Mouse (Mus musculus) embryonic facial prominence, embryonic 15.5 days (tissue): Measurements from ENCODE around the gene Kitl. TPM values are rescaled to one million over a fixed set of nuclear protein-coding genes. Genes with fewer than 3 reads are reported as not detected.

ENCODE experiments used
- ATAC-seq: fragments of 200-750 bp; cut with Nextera tagmentation; 2 replicates; pipeline ENCODE4 v1.8.0; 2017; ENCODE audit warnings: low read depth, moderate TSS enrichment; ENCODE audit not compliant: insufficient number of reproducible peaks, low FRiP score, low TSS enrichment
- H3K27ac ChIP-seq: fragments of 300-500 bp; sonication (generic); replicated peaks from 2 replicates; pipeline ENCODE4 v1.5.1; 2015; ENCODE audit warnings: mild to moderate bottlenecking, inconsistent platforms
- H3K27me3 ChIP-seq: fragments of 300-500 bp; sonication (generic); 2 replicates; pipeline ENCODE4 v1.6.1; 2015; ENCODE audit warnings: inconsistent platforms
- H3K36me3 ChIP-seq: fragments of 300-500 bp; sonication (generic); 2 replicates; pipeline ENCODE4 v1.6.1; 2015; ENCODE audit warnings: mild to moderate bottlenecking, inconsistent platforms
- H3K4me1 ChIP-seq: fragments of 300-500 bp; sonication (generic); 2 replicates; pipeline ENCODE4 v1.6.1; 2015; ENCODE audit warnings: inconsistent platforms
- H3K4me2 ChIP-seq: fragments of 300-500 bp; sonication (generic); replicated peaks from 2 replicates; pipeline ENCODE4 v1.6.1; 2015; ENCODE audit warnings: mild to moderate bottlenecking, inconsistent platforms
- H3K4me3 ChIP-seq: fragments of 300-500 bp; sonication (generic); replicated peaks from 2 replicates; pipeline ENCODE4 v1.5.1; 2015; ENCODE audit warnings: mild to moderate bottlenecking, inconsistent platforms
- H3K9ac ChIP-seq: fragments of 300-500 bp; sonication (generic); 2 replicates; pipeline ENCODE4 v1.6.1; 2015; ENCODE audit warnings: inconsistent platforms
- H3K9me3 ChIP-seq: fragments of 300-500 bp; sonication (generic); replicated peaks from 2 replicates; pipeline ENCODE4 v1.6.1; 2016; ENCODE audit warnings: inconsistent platforms
- WGBS: fragments of 180-500 bp; shearing (Covaris S2); methylation state at CpG from one replicate; pipeline ENCODE4 v1.1.7; 2015; 5-methylcytosine and 5-hydroxymethylcytosine counted together
- polyA plus RNA-seq: library from polyadenylated mRNA; unstranded; fragments of >200 nt; fragmentation: Nextera tagmentation; extraction: Ambion mirVana; gene quantifications from 2 replicates; pipeline ENCODE4 v1.2.1, GENCODE M21; 2015

The Kitl gene
- polyA plus RNA-seq, 1 experiment from 2014 or later, result 23.2 TPM

DNA sequence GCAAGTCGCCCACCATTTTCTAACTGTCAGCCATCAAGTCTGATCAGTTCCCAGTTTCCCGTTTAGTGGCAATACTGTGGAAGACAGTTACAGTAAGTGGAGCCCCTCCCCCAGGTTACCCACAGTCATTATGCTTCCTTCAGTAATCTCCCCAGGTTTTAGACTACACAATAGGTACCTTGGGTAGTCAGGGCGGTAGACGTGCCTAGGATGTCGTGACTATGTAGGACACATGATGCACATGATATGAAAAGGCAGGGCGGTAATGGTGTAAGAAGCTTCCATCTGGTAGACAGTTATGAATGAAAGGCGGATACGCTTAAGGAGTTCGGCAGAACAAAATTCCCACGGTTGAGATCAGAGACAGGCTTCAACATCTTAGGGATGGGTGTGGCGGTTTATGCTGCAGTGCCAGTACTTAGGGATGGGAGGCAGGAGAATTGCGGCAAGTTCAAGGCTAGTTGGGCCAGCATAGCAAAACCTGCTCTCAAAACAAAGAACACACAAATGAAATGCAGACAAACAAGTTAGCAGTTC is 15.6 kb downstream of the Kitl start:
- H3K9me3 ChIP-seq, result no peaks in the 10 kb centered on the region
- H3K4me1 ChIP-seq, result peaks cover 13% of the 10 kb centered on the region
- no peak overlapping the region for H3K27ac ChIP-seq
- 49% methylated on average over 12 of the region's 12 CpGs for WGBS
- H3K27me3 ChIP-seq, result no peaks in the 10 kb centered on the region
- ATAC-seq, result no peak; the same call in 1 of the 2 replicates
- no peak overlapping the region for H3K9ac ChIP-seq
- H3K4me2 ChIP-seq, result peak overlapping the region; percentile 35
- no peak overlapping the region for H3K4me3 ChIP-seq
- H3K36me3 ChIP-seq, result no peaks in the 10 kb centered on the region

DNA sequence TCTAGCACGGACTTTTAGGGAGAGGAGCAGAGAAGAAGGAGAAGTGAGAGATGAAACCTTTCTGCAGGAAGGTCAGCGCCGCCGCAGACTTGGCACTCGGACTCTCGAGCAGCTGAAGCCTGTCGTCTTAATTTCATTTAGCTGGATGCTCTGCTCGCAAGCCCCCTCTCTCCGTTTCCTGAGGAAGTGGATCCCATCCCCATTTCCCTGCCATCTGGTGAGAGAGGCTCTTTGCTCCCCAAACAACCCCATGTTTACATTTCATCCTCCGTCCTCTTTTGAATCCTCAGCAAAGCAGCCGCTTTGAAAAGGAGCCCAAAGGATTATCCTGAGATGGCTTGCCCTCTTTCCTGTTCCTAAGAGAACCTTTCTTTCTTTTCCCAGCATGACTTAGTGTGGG is 16.2 kb downstream of the Kitl start:
- Histone ChIP-seq H3K27ac (no peak overlapping the region), H3K36me3 (no peaks in the 10 kb centered on the region), H3K4me3 (no peak overlapping the region; the same call in 1 of the 2 replicates), H3K9me3 (no peaks in the 10 kb centered on the region), H3K27me3 (no peaks in the 10 kb centered on the region), H3K9ac (no peak overlapping the region), H3K4me2 (peak overlapping the region; percentile 35), H3K4me1 (peaks cover 13% of the 10 kb centered on the region)
- ATAC-seq, result no peak
- 17% methylated on average over 11 of the region's 11 CpGs for WGBS

DNA sequence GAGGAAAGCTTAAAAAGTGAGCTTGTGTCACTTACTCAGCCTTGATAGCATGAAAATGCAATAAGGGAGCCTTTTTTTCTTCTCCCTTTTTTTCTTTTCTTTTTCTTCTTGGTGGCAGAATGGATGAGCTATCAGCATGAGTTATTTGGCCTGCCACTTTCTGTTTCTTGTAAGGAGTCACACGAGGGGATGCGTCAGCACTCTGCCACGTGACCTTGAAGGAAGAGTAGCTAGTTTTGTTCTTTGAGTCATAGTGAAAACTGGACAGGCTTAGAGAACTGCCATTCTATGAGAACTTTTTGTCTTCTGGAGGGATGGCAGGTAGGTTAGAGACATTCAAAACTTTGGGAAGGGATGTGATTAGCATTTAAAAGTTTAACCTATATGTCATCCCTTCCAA is 17.1 kb downstream of the Kitl start:
- H3K4me1 ChIP-seq, result peaks cover 13% of the 10 kb centered on the region
- H3K9ac ChIP-seq, result no peak overlapping the region
- 72% methylated on average over 3 of the region's 3 CpGs for WGBS
- no peak overlapping the region for H3K4me2 ChIP-seq
- no peak overlapping the region for H3K4me3 ChIP-seq
- ATAC-seq, result no peak
- H3K27me3 ChIP-seq, result no peaks in the 10 kb centered on the region
- H3K36me3 ChIP-seq, result no peaks in the 10 kb centered on the region
- H3K27ac ChIP-seq, result no peak overlapping the region
- H3K9me3 ChIP-seq, result no peaks in the 10 kb centered on the region

DNA sequence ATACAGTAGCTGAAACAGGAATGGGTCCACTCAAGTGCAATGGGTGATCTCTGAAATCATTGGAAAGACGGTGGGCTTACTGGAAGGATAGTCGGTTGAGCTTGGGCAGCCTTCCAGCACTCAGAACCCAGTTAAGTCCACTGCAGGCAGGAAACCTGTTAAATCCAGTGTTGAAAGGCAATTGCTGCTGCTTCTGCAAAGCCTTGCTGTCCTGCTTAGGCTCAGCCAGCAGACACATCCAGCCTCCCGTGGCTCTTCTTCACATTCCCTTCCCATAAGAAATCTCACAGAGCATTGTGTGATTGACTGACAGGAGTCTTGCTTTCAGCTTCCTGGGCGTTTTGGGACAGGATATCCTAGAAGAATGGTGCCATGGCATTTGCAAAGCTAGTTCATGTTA is 20.6 kb downstream of the Kitl start:
- 44% methylated on average over 4 of the region's 4 CpGs for WGBS
- Histone ChIP-seq H3K27me3 (no peaks in the 10 kb centered on the region), H3K4me2 (no peak overlapping the region), H3K4me1 (peaks cover 8% of the 10 kb centered on the region), H3K27ac (no peak overlapping the region), H3K9me3 (no peaks in the 10 kb centered on the region), H3K9ac (no peak overlapping the region), H3K36me3 (no peaks in the 10 kb centered on the region), H3K4me3 (no peak overlapping the region)
- no peak for ATAC-seq

DNA sequence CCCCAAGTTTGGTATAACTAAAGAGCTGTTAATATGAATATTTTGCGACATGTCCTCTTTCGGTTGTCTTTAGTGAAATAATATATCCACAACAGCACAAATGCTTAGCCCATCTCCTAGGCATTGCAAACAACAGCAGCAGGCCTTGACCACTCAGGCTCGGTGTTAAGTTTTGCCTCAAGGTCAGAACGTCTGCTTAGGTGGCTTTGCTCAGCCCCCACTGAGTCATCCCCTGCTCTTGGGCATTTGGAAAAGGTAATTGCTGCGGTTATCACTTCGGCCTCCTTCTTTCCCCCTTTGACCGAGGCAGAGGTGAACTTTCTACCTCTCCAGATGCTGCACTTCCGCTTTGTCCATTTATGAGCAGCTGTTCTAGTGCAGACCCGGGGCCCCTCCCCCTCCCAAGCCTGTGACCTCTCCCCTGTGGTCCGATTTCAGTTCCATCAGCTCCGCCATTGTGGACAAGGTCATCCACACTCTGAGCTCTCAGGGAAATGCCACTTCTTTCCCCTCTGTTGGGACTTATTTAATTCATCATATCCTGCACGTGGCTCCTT is 23.0 kb downstream of the Kitl start:
- no peak overlapping the region for H3K4me2 ChIP-seq
- H3K27me3 ChIP-seq, result no peaks in the 10 kb centered on the region
- ATAC-seq, result no peak
- H3K27ac ChIP-seq, result no peak overlapping the region
- WGBS, result 60% methylated on average over 12 of the region's 12 CpGs
- no peak overlapping the region for H3K4me3 ChIP-seq
- no peaks in the 10 kb centered on the region for H3K4me1 ChIP-seq
- H3K9ac ChIP-seq, result no peak overlapping the region
- H3K9me3 ChIP-seq, result no peaks in the 10 kb centered on the region
- no peaks in the 10 kb centered on the region for H3K36me3 ChIP-seq

DNA sequence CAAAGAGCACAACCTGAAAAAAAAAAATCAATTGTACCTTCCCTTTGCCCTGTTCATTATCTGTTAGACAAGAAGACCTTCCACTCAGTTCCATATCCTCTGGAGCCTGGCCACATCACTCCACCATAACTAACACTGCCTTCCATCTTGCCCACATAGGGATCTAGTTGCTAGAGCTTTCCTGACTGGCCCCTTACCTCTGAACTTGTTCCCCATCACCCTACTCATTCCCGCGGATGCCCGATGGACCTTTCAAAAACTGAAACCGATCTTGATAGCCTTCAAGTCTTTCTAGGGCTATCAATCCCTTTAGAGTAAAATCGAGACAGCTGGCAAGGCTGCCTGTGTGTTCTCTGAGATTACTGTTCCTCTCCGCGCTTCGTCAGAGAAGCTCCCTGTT is 23.6 kb downstream of the Kitl start:
- H3K27ac ChIP-seq, result no peak overlapping the region
- H3K27me3 ChIP-seq, result no peaks in the 10 kb centered on the region
- no peaks in the 10 kb centered on the region for H3K9me3 ChIP-seq
- no peak overlapping the region for H3K9ac ChIP-seq
- no peak overlapping the region for H3K4me3 ChIP-seq
- WGBS, result 84% methylated on average over 8 of the region's 8 CpGs
- no peak for ATAC-seq
- no peaks in the 10 kb centered on the region for H3K36me3 ChIP-seq
- no peak overlapping the region for H3K4me2 ChIP-seq
- H3K4me1 ChIP-seq, result no peaks in the 10 kb centered on the region

DNA sequence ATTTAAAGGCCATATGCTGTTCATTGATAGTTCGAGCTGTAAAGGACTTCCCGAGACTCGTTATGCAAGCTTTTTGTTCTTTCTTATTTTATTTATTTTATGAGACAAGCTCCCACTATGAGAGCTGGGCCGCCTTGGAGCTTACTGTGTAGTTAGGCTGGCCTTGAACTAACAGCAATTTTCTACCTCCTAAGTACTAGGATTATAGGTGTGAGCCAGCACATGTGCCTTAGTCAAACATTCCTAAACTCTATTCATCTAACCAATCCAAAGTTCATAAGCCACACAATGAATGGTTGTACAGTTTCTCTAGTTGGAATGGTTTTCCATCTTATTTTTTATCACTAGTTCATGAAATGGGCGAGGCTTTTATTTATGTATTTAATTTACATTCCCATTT is 28.3 kb downstream of the Kitl start:
- Histone ChIP-seq H3K9me3 (no peaks in the 10 kb centered on the region), H3K36me3 (no peaks in the 10 kb centered on the region), H3K27me3 (no peaks in the 10 kb centered on the region), H3K9ac (no peak overlapping the region), H3K4me3 (no peak overlapping the region), H3K4me2 (no peak overlapping the region), H3K27ac (no peak overlapping the region), H3K4me1 (no peaks in the 10 kb centered on the region)
- 89% methylated on average over 5 of the region's 5 CpGs for WGBS
- ATAC-seq, result no peak

DNA sequence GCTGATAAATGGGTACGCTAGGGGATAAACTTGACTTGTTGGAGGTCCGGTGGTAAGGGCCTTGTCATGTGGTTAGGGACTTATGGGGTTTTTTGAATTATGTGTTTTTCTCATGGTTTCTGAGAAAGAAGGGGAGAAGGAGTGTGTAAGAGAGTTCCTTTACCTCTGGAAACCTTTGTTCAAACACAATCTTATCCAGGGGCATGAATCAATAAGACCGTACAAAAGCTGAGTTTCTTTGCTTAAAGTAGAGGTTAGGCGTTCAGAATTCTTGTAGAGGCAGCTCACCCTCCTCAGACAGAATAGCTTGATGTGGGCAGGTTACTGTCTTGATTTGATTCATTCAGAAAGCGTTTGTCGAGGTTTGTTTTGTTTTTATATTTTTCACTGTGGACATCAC is 28.7 kb downstream of the Kitl start:
- no peaks in the 10 kb centered on the region for H3K4me1 ChIP-seq
- H3K27ac ChIP-seq, result no peak overlapping the region
- no peak for ATAC-seq
- H3K27me3 ChIP-seq, result no peaks in the 10 kb centered on the region
- H3K9ac ChIP-seq, result no peak overlapping the region
- no peak overlapping the region for H3K4me3 ChIP-seq
- WGBS, result 86% methylated on average over 6 of the region's 6 CpGs
- no peaks in the 10 kb centered on the region for H3K9me3 ChIP-seq
- H3K4me2 ChIP-seq, result no peak overlapping the region
- no peaks in the 10 kb centered on the region for H3K36me3 ChIP-seq

DNA sequence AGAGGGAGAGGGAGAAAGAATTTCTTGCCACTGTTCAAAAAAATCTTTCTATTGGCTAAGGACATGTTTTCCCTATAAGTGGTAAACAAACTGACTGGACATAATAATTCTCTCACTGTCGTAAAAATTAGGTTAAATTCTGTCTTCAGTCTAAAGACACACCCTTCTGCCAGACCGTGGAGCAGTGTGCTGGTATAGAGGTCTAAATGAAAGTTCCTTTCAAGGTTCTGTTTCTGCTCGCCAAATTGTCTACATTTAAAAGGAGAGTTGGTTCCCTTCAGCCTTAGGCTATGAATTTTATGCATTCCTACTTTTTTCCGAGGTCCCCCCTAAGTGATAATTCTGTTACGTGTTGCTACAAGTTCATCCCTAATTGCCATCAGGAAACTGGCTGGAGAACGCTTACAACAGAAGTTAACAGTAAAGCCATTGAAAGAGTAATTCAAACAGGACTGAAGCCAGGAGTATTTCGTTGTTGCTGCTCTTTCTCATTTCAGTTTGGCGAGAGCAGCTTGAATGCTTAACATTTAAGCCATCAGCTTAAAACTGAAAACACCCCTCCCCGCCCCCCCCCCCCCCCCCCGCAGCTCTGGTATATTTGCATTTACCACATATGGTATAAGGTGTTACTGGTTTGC is 35.8 kb downstream of the Kitl start:
- no peaks in the 10 kb centered on the region for H3K9me3 ChIP-seq
- 0 out of 2 replicates have a peak, but pooled peaks have one; percentile 54 for ATAC-seq
- H3K4me3 ChIP-seq, result peak overlapping the region; percentile 22
- H3K36me3 ChIP-seq, result no peaks in the 10 kb centered on the region
- peaks cover 14% of the 10 kb centered on the region; the same call in 1 of the 2 replicates for H3K4me1 ChIP-seq
- H3K27me3 ChIP-seq, result no peaks in the 10 kb centered on the region
- no peak overlapping the region for H3K9ac ChIP-seq
- H3K4me2 ChIP-seq, result peak overlapping the region; percentile 32
- H3K27ac ChIP-seq, result peak overlapping the region; percentile 55
- WGBS, result 9% methylated on average over 10 of the region's 10 CpGs

DNA sequence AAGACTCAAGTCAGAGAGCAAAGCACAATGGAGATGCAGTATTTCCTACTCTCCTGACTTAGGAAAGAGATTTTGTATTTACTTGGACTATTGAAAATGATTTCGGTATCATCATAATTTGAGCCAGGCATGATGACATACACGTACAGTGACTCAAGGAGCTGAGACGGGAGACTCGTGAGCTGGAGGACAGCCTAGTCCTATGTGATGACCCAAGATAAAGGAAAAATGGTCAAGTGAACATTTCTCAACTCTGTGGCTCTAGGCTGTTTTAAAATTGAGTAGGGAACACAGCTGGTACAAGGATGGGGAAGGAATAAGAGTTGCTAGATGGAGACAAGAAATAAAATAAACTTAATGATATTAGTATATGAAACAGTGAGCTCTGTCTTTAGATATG is 37.0 kb downstream of the Kitl start:
- Histone ChIP-seq H3K4me3 (no peak overlapping the region), H3K36me3 (no peaks in the 10 kb centered on the region), H3K4me1 (peaks cover 14% of the 10 kb centered on the region; the same call in 1 of the 2 replicates), H3K27ac (no peak overlapping the region), H3K9me3 (no peaks in the 10 kb centered on the region), H3K4me2 (no peak overlapping the region), H3K27me3 (no peaks in the 10 kb centered on the region), H3K9ac (no peak overlapping the region)
- 76% methylated on average over 4 of the region's 4 CpGs for WGBS
- no peak for ATAC-seq

DNA sequence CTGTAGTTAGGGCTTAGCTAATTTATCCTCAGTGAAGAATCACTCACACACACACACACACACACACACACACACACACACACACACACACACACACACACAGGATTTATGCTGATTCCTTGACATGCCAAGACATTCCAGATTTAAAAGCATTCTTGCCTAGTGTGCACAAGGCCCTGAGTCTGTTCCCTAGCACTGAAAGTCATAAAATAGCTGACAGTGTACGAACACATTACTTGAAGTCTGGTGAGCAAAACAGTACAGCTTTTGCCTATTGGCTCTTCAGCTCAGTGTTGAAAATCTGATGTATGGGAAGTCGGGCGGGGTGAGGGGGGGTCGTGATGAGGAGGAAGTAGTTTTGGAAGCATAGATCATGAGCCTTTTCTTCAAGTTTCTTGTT is 37.5 kb downstream of the Kitl start:
- no peaks in the 10 kb centered on the region for H3K36me3 ChIP-seq
- no peak overlapping the region for H3K4me3 ChIP-seq
- H3K27me3 ChIP-seq, result no peaks in the 10 kb centered on the region
- H3K9ac ChIP-seq, result no peak overlapping the region
- no peak for ATAC-seq
- no peak overlapping the region for H3K4me2 ChIP-seq
- H3K4me1 ChIP-seq, result peaks cover 14% of the 10 kb centered on the region; the same call in 1 of the 2 replicates
- no peaks in the 10 kb centered on the region for H3K9me3 ChIP-seq
- no peak overlapping the region for H3K27ac ChIP-seq
- 73% methylated on average over 4 of the region's 4 CpGs for WGBS

DNA sequence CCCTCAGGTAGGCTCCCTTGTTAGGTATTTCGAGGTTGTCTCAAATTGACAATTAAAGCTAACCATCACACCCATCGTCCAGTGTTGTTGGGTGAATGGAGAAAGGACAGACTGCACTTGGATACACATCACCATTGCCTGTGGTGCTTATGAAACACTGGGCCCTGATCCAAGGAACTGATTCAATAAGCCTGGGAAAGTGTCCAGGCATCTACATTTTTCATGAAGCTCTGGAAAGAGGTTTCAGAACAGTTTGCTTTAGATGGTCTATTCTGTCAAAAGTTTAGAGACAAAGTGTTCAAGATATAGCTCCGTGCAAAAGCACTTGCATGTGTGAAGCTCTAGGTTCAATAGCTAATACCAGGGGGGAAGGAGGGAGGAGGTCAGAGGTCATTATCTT is 38.6 kb downstream of the Kitl start:
- ATAC-seq, result no peak
- Histone ChIP-seq H3K27me3 (no peaks in the 10 kb centered on the region), H3K4me3 (no peak overlapping the region), H3K4me1 (peaks cover 14% of the 10 kb centered on the region; the same call in 1 of the 2 replicates), H3K9ac (no peak overlapping the region), H3K27ac (peak overlapping the region; percentile 44; the same call in 1 of the 2 replicates), H3K9me3 (no peaks in the 10 kb centered on the region), H3K36me3 (no peaks in the 10 kb centered on the region), H3K4me2 (no peak overlapping the region)
- 65% methylated on average over 3 of the region's 3 CpGs for WGBS
